Mouse (Mus musculus) heart, postnatal 14 days (tissue): ENCODE data around the gene Hbq1b. TPM values are rescaled to one million over a fixed set of nuclear protein-coding genes. Genes with fewer than 3 reads are reported as not detected.
A peak's percentile ranks its signal among the peaks of the same experiment; 100 is the strongest.

Source experiments
- DNase-seq, 2 experiments: peaks; one replicate each; pipeline ENCODE4 v3.0.0; 2021 to 2022
- intact Hi-C: fragments of 180-260 bp; cut with DNase I; formaldehyde crosslinking; loops from one replicate; pipeline ENCODE4 v1.15.1; 2025
- total RNA-seq, 2 experiments: library from RNA; stranded (reverse); gene quantifications; 2 replicates each; pipeline ENCODE4 v1.2.3; 2021

Hbq1b gene
- total RNA-seq, 2 experiments from 2014 or later, result 2.9 TPM

DNA sequence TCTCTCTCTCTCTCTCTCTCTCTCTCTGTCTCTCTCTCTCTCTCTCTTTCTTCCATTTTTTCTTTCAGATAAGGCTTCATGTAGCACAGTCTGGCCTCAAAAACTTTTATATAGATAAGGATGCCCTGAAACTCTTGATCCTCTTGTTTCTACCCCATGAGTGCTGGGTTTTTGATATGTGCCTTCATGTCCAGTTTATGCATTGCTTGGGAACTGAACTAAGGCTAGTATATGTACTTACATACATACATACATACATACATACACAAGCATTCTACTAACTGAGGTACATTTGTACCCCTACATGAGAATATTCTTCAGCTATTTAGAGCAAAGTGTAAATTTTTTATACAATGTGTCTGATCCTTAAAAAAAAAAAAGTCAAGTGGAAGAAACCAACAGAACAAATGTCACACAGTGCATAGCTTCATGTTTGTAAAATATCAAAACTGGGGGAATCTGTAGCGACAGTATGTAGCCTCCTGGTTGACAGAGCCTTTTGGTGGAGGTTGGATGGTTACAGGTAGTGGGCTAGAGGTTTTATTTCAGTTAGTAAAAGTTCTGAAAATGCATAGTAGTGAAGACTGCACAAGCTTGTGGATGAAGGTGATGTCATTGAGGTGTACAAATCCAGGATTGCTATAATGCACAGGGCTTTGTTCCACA, 11.2 kb downstream of the Hbq1b start:
- DNase-seq, result no peak
- intact Hi-C loops, result no loop called here

DNA sequence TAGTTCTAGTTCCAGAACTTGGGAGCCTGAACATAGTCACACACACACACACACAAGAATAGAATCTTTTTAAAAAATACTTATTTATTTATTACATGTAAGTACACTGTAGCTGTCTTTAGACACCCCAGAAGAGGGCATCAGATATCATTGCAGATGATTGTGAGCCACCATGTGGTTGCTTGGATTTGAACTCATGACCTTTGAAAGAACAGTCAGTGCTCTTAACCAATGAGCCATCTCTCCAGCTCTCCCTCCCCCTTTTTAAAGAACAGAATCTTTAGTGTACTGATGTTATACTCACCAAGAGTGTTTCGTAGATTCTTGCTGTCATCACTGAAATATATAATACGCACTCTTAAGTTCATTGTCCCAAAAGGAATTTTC, 11.8 kb downstream of the Hbq1b start:
- intact Hi-C loops, result no loop called here
- DNase-seq, result no peak

DNA sequence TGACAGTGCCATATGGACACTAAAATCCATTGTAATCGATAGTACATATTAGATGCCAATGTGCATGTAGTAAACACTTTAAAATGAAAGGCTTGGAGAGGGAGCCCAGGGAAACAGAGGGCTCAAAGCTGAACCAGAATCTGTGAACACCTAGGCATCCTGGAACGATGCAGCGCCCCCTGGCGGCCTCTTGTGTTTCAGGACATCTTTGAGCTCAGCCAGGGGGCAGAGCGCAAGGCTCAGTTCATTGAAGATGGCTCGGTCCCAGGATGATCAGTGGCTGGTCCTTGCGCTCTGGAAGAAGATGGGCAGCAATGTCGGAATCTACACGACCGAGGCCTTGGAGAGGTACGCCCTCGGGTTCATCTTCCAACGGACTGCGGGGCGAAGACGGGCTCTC, 13.1 kb downstream of the Hbq1b start, which contains the start of gene Hbq1a:
TSS of gene Hbq1a (plus strand) at position 205 of the 400 bp plus-strand sequence.
- intact Hi-C loops, result loop anchor here (5.0 kb wide), 1 partner anchor 118 kb away; no protein-coding TSS in a partner anchor
- DNase-seq, result peak; percentile 57 to 68

DNA sequence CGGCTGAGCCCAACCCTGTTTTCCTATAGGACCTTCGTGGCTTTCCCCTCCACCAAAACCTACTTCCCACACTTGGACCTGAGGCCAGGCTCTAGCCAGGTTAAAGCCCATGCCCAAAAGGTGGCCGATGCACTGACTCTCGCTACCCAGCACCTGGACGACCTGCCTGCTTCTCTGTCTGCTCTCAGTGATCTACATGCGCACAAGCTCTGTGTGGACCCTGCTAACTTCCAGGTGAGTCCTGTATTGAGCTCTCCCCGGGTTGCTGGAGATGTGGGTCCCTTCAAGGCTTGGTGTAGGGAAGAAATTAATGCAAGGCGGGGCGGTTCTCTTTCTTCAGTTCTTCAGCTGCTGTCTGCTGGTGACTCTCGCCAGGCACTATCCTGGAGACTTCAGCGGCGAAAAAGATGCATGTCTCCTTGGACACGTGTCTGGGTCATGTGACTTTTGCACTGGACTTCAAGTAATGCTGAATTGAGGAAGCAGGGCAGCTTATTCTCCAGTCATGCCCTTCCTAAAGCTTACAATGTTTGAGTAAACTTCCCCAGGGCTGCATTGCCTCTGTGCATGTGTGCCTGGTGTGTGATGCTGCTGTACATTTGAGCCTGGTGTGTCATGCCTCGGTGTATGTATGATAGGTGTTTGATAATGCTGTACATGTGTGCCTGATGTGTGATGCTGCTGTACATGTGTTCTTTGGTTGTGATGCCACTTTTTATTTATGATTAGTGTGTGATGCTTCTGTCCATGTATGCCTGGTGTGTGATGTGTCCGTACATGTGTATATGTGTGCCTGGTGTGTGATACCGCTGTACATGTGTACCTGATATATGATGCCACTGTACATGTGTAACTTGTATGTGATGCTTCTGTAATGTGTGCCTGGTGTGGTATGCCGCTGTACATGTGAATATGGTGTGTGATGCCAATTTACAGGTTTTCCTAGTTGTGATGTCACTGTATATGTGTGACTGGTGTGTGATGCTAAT, 13.8 kb downstream of the Hbq1b start:
- no peak for DNase-seq
- intact Hi-C loops, result loop anchor here (5.0 kb wide), 1 partner anchor 118 kb away; no protein-coding TSS in a partner anchor

DNA sequence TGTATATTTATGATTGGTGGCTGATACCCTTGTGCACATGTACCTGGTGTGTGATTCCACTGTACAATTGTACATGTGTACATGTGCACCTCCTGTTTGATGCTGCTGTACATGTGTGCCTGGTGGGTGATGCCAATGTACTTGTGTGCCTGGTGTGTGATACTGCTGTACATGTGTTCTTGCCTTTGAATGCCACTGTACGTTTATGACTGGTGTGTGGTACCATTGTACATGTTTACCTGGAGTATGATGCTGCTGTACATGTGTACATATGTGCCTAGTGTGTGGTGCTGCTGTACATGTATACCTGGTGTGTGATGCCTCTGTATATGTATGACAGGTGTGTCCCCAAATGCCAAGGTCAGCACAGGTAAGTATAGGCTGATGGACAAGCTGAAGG, 14.7 kb downstream of the Hbq1b start:
- intact Hi-C loops, result loop anchor here (5.0 kb wide), 1 partner anchor 119 kb away; no protein-coding TSS in a partner anchor
- DNase-seq, result no peak

DNA sequence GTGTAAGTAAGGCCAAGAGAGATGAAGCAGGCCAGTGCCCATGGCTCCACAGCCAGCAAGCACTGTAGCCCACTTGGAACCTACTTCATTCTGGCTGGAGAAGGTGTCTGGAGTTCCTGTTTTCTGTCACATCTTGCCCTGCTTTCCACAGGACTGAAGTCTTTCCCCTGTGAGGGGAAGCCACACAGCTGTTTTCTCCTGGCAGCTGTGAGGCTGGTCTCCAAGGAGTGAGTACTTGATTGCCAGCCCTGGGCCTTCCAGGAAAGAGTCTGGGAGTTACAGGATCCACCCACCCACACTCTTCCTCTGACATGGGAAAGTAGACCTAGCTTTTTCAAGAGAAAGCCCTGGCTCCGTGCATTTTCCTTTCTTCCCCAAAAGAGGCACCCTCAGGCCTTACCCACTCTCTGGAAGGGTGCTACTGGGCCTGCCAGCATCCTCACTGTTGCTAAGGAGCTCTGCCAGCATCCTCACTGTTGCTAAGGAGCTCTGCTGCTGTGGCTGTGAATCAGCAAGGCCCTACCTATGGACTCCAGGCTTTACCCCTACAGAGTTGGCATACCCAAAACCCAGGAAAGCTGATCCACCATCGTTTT, 16.2 kb downstream of the Hbq1b start:
- intact Hi-C loops, result loop anchor here (5.0 kb wide), 1 partner anchor 121 kb away; no protein-coding TSS in a partner anchor
- peak; percentile 29 to 55 for DNase-seq

DNA sequence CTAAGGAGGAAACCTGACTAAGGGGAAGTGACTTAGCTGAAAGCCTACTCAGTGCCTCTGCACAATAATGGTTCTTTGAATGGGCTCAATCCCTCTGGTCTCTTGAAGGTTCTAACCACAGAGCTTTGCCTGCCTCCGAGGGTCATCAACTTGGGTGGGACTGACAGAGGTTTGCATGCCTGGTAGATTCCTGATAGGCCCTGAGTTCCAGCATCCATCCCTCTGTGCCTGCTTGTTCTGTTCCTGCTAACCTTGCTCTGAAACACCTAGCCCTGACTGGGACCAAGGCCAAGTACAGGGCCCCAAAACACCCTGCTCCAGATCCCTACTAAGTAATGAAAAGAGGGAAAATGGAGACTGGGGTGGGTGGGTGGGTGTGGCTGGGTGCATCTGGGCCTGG, 16.7 kb downstream of the Hbq1b start:
- intact Hi-C loops, result loop anchor here (5.0 kb wide), 1 partner anchor 121 kb away; no protein-coding TSS in a partner anchor
- DNase-seq, result no peak

DNA sequence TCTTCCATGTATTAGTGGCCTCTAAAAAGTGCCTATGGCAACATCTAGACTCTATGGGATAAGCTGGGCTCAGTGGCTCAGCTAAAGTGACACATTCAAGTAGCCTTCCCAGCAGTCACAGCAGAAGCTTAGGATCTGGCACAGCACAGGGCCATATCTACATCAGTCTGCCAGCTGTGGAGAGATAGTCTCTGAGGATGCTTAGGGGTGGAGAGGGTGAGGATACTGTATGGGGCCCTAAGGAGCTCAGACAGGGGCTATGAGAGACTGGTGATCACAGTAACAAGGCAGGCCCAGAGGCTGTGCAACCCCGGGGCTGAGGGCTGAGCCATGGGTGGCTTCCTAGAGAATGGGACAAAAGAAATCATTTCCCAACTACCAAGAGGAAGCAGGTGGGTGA, 20.2 kb downstream of the Hbq1b start:
- DNase-seq, result no peak
- intact Hi-C loops, result no loop called here

DNA sequence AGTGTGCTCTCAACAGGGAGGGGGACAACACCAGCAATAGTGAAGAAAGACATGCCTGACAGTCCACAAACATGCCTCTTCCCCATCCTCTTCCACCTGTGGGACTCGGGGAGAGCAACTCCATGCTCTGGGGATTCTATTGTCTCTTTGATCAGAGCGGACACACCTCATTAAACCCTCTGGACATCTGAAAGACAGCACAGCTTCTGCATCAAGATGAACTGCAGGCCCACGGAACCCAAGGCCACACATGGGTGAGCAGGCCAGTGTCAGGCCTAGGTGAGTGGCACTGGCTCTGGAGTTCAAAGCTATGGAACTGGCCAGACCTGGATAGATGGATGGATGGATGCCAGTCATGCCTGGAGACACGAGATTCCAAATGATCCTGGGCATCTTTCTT, 22.7 kb downstream of the Hbq1b start:
- intact Hi-C loops, result no loop called here
- no peak for DNase-seq

DNA sequence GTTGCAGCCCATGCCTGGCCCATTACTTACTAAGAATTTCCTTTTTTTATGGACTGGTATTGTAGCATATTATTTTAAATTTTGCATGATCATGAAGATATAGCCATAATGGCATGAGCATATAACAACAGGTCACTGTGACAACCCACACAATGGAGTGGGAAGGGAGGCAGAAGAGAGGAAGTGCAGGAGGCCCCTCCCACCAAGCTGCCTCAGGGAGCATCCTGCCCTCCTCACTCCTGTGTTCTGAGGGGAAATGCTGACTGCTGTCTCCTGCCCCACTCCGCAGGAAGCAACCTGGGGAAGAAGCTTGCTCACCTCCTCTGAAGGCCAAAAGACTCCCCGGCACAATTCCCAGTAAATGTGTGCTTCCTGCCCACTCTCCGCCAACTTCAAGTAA, 23.2 kb downstream of the Hbq1b start:
- intact Hi-C loops, result no loop called here
- DNase-seq, result no peak

DNA sequence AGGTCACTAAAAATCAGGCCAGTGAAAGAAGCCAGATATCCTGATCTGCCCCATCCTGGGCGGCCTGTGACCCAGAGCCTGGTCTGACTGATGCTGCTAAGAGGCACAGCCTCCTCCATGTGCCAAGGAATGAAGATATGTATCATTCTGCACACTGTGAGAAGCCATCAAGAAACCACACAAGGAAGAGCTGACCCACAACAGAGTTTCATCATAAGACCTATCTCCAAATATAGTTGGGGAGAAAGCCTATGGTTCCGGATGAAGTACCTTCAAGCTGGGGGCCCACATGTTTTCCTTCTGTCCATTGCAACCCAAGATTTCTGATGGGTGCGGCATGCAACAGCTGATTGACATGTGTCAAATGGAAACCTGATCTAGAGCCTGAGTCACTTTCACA, 29.2 kb downstream of the Hbq1b start:
- no peak for DNase-seq
- intact Hi-C loops, result no loop called here

DNA sequence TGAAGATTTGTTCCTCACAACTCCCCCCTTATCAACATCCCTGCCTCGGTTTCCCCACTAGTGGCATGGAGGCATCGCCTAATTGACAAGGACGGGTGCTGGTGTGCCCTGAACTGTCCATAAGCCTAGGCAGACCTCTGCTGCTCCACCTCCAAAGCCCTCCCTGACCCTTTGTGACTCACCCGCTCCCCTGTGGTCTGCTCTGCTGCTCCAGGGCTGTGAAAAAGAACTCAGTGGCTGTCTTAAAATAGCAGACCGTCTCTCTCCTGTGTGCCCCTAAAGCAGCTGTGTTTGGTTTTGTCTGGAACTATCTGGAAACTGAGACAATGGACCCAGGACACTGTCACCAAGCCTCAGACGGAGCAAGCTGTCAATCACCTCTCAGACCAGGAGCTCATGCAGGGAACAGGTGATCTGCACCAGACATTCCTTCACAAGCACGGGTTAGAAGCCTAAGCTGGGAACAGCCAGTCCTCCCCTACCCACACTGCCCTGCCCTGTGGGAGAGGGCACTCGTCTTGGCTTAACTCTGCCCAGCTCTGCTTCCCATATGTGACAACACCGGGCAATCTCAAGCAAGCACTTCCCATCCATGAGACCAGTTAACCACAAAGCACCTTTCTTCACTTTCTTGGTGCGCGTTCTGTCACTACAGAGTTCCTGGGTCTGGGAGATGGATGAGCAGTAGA, 33.9 kb downstream of the Hbq1b start:
- intact Hi-C loops, result loop anchor here (2.0 to 5.0 kb wide), 2 partner anchors 33 to 138 kb away; partner anchors contain the start of gene Hbq1b
- DNase-seq, result no peak

DNA sequence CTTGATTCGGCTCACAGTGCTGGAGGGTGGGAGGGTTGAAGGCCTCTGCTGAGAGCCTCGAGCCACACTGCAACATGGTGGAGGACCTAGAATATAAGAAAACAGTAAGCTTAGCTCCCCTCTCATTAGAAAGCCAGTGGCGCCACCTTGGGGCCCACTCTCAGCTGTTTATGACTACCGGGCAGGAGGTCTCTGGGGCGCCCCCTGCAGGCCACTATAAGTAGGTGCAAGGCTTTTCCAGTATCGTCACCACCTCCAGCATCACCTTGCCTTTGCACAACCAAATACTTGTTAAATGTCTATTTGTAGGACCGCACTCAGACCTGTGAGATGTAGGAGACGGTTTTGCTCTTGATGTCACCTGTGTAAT, 34.4 kb downstream of the Hbq1b start:
- peak; percentile 75 to 77 for DNase-seq
- intact Hi-C loops, result loop anchor here (2.0 to 5.0 kb wide), 2 partner anchors 34 to 138 kb away; partner anchors contain the start of gene Hbq1b

DNA sequence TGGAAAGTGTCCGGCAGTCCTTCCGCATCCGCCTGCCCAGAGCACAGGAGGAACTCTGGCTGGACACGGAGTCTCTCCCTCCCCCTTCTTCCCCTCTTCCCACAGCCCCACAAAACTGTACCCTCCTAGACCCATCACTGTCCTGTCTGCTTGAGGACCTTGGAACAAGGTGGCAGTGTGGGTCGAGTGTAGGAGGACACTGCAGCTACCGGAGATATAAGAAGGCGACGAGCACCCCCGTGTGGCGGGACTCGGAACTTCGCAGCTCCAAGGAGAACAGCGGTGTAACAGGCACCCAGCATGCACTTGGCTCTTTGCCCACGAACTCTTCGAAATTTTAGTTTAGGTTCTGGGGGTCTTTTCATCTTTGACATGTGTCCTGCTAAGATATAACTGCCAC, 37.8 kb downstream of the Hbq1b start:
- intact Hi-C loops, result loop anchor here (5.0 kb wide), 1 partner anchor 37 kb away; the partner anchor contains the start of gene Hbq1b

DNA sequence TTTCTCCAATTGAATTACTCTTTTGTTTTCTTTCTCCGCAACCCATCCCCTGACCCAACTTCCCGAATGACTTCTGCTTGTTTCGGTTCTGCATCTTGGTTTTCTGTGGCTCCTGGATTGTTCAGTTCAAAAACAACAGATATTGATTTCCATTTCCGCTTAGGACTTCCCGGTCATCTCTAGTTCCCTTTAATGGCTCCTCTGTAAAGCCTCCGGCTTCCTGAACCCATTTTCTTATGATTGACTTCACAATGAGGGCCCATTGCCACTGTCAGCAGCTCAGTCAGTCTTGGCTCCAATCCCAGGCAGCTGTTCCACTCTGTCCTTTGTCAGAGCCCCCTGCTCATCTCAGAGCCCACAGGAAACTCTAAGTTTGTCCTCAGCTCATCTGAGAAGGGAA, 44.3 kb downstream of the Hbq1b start:
- DNase-seq, result peak in 1 of 2 experiments; percentile 46
- intact Hi-C loops, result no loop called here

More for the DNA sequence above, 37.8 kb downstream of the Hbq1b start:
- peak; percentile 86 to 92 for DNase-seq

DNA sequence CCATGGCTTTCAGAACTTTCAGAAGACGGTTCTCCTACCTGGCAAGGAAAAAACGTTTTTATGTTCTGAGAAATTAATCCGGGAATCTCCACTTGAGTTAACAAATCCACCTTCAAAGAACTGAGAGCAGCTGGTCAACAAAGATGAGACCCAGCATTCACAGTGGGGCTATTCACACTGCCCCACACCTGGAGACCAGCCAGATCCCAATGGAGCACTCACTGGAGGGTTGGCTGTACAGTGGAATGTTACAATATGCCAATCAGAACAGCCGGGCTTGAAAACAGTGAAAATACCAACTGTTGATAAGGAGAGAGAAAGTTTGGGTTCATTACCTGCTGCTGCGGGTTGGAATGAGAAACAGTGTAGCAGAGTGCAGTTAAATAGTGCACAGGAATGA, 45.1 kb downstream of the Hbq1b start:
- no peak for DNase-seq
- intact Hi-C loops, result no loop called here

DNA sequence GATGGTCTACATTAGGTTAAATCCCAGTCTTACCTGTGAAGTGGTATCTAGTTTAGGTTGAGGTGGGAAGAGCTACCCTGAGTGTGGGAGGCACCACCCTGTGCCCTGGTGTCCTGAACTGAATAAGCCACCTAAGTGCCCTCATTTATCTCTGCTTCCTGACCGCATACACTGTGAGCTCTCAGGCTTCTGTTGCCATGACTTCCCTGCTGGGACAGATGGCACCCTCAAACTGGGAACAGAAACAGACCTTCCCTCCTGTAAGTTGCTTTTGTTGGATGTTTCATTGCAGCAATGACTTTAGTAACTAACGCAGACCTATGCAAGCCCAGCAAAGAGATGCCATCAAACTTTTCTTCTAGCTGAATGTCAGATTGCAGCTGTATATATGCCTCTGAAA, 46.5 kb downstream of the Hbq1b start:
- intact Hi-C loops, result no loop called here
- no peak for DNase-seq

DNA sequence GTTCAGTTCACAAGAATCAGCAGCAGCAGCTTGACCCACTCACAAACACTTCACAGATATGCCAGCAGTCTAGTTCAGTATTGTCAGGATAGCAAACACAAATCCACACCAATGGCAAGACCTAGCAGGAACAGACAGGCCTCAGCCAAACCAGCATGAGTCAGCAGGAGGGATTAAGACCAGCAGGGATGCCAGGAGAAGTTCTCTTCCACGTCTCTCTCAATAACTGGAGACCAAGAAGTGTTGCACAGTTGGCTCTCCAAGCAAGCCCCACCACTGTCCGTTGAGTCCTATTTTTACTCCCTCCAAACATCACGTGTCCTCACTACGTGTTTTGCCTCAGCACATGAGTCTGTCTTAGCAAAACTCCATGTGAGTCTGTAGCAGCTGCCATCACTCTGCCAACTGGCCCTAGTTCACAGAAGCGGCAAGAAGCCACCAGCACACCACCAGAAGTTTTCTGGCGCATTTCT, 49.7 kb downstream of the Hbq1b start:
- intact Hi-C loops, result no loop called here
- DNase-seq, result no peak
